Mouse (Mus musculus): ENCODE measurements around the gene Gm49361.

DNA sequence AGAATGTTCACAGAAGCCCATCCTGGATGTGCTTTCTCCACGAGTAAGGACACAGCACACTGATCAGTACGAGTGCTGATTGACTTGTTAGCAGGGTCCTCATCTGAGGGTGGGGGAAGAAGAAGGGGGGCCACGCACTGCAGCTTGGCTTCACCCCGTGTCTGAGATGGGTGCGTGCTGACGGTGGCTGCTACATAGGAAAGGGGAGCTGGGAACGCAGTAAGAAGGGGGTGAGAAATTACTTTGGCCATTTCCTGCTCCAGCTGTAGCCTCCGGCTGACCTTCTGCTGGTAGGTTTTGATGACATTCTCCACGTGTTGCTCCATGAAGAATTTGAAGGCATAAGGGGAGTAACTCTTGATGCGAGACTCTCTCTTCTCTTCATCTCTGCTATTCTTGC lies 46.9 kb downstream of the Gm49361 start:
- TF ChIP-seq POLR2A (IDR thresholded peaks at IDR 0.05; ENCODE audit: borderline replicate concordance, control insufficient read depth, low read depth, low read length): no peak
- TF ChIP-seq CTCF (IDR thresholded peaks at IDR 0.05; ENCODE audit: control insufficient read depth, insufficient read depth, low read length): no peak
